Mouse (Mus musculus) neutrophil, adult 5-6 weeks (primary cell): ENCODE data around the gene Rsg1. TPM values are rescaled to one million over a fixed set of nuclear protein-coding genes. Genes with fewer than 3 reads are reported as not detected.

ENCODE experiments used
- ATAC-seq: fragments of 151-379, 151-347 bp; 2 replicates; pipeline ENCODE4 v1.8.0; 2017; ENCODE audit warnings: mild to moderate bottlenecking, moderate TSS enrichment; ENCODE audit not compliant: insufficient number of reproducible peaks, poor library complexity, low FRiP score, severe bottlenecking; ENCODE audit errors: extremely low read depth
- total RNA-seq: library from RNA; stranded (forward); fragments of 200-1000 nt; gene quantifications from 2 replicates; pipeline ENCODE4 v1.2.3, GENCODE M21; 2017

The Rsg1 gene
- 0.70 and 1.2 TPM in 2 replicates for total RNA-seq

DNA sequence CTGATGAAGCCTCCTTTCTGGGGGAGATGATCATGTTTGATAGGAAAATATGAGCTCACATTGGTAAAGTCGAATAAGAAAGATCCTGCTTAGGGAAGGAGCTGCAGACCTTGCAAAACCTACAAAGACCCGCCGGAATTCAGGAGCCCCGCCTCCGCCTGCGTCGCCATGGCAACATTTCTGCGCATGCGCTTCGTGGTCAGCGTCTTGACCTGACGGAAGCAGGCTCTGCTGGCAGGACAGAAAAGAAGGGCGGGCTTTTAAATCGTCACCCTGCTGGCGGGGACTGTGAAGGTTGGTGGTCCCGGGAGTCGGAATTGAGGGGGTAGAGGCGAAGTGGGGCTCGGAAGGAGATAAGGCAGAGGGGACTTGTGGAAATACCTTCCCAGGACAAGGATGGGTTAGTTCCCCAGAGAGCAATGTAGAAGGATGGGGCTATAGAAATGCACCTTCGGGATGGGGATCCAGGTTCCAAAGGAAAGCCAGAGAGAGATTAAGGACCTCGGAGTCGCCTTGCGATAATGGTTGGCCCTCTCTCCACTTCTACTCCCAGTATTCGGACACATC is at the start of gene Rsg1:
Gene Rsg1 (plus strand): TSS at position 187 of the 567 bp plus-strand sequence.
- ATAC-seq: peak; percentile 72

DNA sequence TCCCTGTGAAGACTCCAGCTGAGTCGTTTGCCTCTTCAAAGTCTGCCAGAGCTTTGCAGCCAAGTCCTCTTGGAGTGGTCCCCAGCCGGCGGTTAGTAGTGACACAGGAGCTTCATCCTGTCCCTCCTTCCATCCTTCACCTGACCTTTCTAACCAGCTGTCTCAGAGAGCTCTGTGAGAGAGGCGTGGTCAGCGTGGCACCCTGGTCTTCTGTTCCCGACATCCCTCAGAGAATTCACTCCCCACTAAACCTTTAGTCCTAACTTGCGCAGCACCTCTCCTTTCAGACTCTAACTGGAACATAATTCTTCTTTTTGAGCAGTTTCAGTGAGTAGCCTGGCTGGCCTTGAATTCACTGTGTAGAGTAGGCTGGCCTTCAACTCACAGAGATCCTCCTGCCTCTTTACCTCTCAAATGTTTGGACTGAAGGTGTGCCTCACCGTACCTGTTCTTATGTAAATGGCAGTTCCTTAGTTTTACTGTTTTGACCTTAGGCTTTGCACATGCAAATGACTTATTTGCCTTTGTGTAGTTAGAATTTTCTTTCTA is 47.9 kb upstream of the Rsg1 start:
- ATAC-seq: no peak

DNA sequence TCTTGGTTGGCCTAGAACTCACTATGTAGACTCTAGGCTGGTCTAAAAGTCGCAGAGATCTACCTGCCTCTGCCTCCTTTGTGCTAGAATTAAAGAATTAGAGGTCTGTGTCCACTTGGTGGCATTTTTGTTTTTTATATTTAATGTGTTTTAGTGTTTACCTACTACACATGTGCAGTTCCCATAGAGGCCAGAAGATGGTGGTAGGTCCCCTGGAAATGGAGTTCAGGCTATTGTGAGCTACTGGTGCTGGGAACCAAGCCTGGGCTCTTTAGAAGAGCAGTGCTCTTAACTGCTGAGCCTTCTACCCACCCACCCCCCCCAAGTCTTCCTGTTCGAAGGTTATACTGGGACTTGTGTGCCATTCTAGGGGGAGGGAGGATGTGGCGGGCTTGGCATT is 46.6 kb upstream of the Rsg1 start:
- ATAC-seq: no peak

DNA sequence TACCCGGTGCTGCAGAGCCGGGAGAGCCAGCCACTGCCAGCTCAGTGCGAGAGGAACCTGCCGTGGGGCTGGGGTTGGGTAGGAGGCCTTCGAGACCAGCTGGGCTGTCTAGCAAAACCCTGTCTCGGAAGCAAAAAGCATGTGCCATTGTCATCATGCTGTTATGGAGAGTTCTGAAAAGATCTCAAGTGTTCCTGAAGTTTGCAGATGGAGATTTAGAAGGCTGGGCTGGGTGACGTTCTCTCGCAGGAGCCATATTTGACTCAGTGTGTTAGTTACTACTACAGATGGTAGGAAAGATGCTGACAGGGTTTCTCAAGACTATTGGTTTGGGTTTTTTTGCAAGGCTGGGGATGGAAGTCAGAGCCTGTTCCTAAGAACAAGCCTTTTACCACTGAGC is 41.6 kb upstream of the Rsg1 start:
- ATAC-seq: no peak

DNA sequence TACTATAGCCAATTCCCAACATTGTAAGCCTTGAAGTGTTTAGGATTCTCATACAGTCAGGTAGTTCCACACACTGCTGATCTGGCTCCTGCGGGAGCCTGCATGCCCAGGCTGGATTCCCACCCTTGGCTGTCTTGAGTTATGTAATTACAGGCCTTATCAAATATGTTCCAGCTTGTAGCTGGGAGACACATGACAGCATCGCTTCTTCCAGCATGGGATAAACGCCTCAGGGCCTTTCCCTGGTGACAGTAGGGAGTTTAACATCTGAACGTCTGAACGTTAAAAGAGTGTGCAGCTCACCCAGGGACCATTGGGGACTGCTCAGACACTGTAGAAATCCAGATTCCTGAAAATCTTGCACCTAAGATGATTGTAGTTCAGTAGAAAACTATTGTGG is 38.0 kb upstream of the Rsg1 start:
- no peak for ATAC-seq

DNA sequence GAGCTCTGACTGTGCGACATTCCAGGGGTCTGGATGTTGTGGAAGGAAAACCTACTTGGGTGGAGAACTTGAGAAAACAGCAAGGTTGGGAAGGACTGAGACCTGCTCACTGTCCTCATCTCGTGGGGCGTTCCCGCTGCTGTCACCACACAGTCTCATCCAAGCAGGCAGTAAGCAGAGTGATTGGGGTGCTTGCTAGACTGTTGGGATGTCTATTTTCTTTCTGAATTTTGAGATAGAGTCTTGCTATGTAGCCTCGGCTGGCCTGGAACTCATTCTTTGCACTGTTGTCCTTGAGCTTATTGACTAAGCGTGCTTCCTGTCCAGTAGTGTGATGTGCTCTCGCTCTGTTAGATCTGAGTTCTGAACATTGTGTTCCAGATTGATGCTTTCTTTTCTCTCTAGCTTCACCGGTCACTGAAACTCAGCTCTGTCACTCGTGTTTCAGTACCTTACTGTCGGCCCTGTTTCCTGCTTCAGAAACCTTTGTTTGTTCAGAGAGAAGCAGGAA is 37.4 kb upstream of the Rsg1 start:
- no peak for ATAC-seq

DNA sequence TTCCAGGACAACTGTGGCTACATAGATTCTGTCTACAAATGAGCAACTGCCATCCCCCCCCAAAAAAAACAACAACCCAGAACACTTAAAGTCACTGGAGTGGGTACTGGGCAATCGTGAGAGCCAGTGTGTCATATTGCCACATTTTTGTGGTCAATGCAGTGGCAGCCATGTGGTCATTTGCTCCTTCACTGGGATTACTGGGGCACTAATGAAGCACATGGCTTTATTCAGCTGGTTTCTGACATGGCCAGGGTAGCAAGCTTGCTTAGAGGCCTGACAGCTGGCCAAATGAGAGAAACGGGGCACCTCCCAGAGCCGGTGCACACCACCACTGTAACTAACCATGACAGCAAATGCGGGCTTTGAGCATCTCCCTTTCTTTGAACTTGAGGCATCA is 35.3 kb upstream of the Rsg1 start:
- no peak for ATAC-seq

DNA sequence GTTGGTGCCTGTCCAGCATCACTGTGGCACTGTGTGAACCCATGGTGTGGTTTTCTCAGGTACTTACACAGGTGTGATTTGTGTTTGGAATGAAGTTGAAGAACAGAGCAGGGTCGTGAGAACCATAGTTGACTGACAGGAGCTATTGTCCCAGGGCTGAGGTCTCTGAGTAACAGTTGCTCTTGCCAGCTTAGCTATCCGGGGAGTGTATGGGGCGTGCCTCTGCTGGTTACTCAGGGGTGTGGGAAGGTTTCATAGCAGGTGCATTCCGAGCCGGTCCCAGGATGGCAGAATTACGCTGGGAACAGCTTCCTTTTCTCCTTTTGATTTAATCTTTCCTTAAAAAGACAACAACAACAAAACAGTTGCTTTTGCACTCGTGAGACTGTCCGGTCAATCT is 32.9 kb upstream of the Rsg1 start:
- ATAC-seq: no peak

DNA sequence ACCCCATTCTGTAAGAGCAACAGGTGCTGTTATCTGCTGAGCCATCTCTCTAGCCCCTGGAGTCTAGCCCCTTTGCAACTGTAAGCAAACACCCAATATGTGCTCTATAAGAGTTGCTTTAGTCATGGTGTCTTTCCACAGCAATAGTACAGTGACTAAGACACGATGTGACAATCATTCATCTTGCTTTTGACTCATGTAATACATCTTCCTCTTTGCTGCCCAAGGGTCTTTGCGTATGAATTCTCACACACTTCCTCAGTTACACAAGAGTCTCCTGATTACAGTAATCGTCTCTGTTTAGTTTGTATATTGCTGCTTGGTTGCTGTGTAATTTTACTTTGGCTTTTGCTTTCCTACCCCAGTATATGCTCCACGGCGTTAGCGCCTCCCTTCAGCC is 31.8 kb upstream of the Rsg1 start:
- ATAC-seq: peak; percentile 83; the same call in 1 of the 2 replicates

DNA sequence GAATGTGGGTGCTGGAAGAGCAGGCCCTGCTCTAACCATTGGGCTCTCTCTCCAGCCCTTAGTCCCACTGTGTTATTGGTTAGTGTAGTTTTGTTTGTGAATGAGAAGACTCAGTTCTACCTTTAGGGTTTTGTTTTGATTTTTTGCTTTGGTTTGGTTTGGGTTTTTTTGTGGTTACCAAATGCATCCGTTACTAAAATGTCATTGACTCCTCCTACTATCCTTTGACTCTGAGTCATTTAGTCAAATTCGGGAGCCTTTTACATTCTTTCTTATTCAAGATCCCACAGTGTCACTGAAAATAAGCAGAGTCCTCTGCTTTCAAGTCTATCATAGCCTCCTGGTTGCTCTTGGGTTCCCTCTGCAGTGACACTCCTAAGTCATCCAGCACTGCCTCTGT is 29.8 kb upstream of the Rsg1 start:
- no peak for ATAC-seq

DNA sequence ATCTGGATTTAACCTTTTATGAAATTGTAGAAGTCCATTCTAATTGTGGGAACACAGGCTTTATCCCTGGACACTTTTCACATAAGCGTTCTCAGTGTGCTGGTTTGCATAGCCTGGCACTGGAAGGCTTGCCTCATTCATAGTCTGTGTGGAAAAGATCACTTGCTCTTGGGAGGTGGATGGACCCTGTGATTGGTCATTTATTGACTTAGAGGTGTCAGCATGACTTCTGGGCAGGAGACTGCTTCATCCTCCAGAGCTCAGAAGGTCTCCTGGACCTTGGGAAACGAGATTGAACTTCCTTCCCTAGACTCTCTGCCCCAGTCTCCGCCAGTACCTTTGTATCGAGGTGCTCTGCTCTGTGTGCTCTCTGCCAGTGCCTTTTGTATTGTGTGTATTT is 29.3 kb upstream of the Rsg1 start:
- ATAC-seq: no peak

DNA sequence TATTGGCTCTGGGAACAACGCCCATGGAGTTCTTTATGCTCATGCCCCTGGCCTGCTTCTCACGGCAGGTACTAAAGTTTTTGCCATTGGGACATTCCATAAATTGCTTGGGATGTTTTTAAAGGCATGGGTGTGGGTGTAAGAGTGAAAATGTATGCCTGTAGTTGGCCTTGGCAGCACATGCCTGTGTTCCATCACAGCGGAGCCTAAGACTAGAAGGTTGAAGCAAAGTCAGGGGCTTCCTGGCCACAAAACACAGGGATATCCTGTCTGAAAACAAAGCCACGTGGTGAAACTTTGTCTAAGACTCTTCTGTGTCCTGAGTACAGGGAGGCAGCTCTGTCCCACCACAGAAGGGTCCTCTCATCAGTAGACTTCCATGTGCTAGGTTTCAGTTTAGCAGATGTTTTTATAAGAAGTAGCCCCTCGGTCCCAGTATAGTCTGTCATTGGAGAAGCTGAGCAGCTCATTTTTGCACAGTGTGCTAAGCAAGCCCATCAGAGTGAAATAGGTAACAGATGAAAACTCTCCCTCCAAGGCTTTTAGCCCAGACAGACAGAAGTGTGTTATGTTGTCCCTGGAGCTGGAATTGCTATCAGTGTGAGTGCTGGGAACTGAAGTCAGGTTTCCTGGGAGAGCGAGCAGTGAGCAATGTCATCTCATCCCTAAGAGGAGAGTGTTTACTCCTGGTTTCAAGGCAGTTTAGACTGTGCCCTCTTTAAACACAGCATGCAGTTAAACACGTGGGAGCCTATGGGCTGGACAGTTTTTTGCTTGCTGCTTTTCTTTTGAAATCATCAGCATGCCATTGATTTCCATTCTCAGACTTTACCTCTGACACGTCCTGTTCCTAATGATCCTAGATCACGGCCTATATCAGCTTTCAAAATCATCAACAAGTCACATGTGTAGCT is 26.6 kb upstream of the Rsg1 start:
- ATAC-seq: no peak

DNA sequence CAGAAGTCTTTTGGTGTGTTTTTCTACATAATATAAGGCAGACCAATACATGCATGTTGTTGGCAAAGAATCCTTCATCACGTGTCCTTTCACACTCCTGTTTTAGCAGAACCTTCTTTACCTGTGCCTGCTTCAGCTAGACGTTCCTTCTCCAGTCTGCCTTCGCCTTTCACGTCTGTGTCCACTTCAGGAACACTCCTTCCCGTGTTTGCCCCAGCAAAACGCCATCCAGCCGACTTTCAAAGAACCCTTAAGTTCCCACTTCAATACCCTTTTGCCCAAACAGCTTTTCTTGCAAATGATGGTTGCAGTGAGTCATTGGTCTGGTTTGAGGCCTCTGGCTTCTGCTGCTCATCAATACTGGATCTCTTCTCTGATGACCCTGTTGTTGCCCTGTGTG is 22.5 kb upstream of the Rsg1 start:
- no peak for ATAC-seq

DNA sequence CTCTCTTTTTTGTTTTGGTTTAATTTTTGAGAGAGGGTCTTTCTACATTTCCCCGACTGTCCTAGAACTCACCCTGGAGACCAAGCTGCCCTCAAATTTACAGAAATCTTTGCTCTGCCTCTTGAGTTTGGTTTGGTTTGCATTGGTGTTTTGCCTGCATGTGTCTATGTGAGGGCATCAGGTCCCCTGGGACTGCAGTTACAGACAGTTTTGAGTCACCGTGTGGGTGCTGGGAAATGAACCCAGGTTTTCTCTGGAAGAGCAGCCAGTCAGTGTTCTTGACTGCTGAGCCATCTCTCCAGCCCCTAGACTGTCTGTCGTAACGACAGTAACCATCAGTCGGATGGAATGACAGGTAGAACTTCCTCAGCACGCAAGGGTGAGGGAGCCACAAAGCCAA is 19.2 kb upstream of the Rsg1 start:
- ATAC-seq: no peak

DNA sequence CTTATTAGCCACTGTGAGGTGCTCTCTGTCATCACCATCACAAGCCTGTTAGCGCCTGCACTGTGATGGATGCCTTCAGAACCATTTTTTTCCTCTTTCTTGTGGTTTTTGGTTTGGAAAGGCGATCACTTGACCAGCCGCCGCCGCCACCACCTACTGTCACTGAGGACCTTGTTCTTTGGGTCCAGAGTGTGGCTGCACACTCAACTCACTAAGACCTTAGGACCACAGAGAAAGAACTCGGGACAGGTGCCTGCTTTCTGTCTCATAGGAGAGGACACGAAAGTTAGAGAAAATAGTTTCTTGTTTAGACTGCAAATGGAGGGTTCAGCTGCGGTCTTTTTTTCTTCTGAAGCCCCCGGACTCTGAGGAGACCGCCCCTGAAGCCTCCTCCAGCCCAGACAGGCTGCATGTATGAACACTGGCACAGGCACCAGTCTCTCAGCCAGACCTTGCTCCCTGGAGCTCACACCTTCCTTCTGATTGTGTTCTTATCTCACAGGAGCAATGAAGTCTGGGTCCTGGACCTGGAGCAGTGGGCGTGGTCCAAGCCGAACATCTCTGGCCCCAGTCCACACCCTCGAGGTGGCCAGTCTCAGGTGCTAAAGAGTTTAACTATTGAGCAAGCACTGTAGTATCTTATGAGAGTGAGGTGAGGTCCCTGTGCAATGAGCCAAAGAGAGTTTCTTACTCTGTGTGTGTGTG is 16.6 kb upstream of the Rsg1 start:
- no peak for ATAC-seq

DNA sequence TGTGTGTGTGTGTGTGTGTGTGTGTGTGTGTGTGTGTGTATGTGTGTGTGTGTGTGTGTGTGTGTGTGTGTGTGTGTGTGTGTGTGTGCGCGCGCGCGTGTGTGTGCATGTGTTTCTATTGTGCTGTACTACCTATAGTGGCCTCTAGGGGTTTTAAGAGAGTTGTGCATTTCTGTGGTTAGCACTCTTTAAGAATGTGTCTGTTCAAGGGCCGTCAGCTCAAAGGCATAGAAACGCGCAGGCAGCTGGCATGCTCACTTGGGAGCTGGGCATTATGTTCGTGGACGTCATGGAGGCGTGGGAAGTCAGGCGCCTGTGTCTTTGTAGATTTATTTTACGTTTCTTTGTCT is 16.1 kb upstream of the Rsg1 start:
- ATAC-seq: no peak

DNA sequence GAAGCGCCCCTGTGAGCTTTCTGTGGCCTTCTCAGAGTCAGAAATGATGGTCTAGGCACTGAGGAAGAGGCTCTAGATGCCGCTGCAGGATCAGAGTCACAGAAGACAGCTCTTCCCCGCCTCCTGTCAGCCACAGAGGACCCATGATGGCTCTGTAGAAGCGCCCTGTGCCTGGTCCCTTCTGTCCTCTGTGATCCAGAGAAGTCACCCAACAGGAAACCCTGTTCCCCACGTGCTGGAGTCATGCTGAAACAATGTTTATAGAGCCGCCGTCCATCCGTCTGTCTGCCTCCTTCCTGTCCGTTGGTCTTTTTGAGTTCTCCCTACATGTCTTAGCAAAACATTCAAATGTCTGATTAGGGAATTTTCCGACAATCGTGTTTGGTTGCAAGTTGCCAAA is 12.8 kb upstream of the Rsg1 start:
- no peak for ATAC-seq

DNA sequence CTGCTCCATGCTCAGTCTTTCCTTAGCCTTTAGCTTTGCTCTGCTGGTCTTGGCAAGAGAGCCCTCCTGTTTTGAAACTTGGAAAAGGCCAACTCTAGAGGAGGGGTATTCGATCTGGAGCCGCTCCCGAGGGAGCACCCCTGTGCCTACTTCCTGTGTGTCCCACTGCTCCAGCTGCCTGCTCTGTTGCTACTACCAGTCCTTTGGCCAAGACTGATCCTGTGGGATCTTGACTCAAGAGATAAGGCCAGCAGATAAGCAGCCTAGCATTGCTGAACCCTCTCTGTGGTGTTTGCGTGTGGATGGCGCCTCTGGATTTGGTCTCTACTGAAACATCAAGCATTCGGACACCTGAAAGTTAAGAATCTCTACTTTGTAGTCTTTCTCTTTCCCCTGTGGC is 11.6 kb upstream of the Rsg1 start:
- ATAC-seq: no peak

DNA sequence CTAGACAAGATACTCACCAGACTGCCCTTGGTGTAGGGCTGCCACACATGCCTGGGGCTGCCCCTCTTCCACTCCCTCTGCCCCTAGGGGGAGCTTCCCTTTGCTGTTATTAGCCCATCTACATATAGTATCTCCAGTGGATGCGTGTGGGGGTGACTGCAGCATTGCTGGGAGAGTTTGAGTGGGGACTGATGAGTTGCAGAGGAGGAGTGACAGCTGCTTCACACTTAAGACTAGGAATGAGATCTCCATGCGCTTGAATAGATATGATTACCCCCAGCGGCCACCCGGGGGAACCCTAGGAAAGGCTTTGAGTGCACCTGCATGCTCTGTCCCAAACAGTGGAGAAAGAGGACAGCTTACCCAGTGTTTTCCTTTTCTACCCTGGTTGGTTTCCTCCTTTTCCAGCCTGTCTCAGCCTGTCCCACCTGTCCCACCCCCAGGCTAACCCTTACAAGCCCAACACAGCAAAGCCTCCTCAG is 9.1 kb upstream of the Rsg1 start:
- no peak for ATAC-seq

DNA sequence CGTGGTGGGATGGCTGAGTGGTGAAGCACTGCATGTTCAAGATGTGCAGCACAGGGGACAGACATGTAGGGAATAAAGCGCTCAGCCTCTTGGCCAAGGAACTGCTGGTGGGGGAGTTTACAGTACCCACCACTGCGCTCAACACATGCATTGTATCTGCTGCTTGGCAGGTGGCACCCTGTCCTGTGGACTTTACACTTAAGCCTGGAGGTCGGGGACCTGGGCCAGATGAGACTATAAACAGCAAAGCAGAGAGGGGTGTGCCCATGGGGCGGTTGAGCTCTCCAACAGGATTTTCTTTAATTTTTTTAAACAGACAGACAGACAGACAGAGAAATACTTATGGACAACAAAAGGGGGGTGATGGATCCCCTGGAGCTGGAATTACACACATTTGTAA is 6.7 kb upstream of the Rsg1 start:
- ATAC-seq: no peak
